Mouse (Mus musculus): ENCODE measurements around the gene E430018J23Rik. TPM values are rescaled to one million over a fixed set of nuclear protein-coding genes. Genes with fewer than 3 reads are reported as not detected.
"Not testable (repeated sequence)": the region's sequence is repeated elsewhere in the genome, so short reads cannot be mapped to it uniquely, and the experiment has no call there.

Gene E430018J23Rik
- polyA plus RNA-seq, 1 experiment from 2014 or later, result 2.6 TPM

DNA sequence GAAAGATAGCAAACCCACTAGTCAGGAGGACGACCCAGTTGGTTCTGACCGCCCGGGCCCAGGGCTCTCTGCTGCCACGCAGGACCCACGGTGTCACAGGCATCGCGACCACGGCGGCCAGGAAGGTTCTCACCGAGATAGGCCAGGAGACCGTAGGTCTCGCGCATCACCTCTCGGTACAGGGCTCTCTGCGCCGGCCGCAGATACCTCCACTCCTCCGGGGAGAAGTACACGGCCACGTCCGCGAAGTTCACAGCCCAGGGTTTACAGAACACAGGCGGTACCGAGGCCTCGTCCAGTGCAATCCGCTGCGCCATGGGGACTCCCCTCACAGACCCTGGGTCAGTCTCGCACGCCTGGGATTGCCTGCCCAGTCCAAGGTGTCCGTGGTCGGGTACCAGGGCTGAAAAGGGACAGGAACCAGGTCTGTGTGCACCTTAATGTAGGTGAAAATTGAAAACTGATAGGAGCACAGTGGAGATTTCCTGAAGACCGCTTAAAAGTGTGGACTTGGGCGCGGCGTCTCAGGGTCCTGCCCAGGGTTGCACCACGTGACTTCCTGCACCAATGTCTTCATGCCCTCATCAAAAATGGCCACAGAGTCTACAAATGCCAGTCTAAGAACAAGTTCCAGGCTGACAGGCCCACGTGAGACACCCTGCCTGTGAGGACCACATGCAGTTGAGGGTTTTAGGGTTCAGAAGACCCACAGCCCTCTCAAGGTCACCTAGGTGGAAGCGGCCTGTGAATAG is 6.6 kb downstream of the E430018J23Rik start, which contains the start of gene 9130019O22Rik:
Gene 9130019O22Rik, minus strand, starts transcription at position 526 of the 752 bp plus-strand sequence.
- Histone ChIP-seq H3K4me2 (ENCODE audit: low read depth, low read length) (peak within 1 kb of the TSS; percentile 85), H3K27me3 (ENCODE audit: insufficient read depth, low read length) (no peaks in the 10 kb centered on the region), H3K27ac (ENCODE audit: low read depth) (peak within 1 kb of the TSS; percentile 67; the same call in 1 of the 2 replicates), H3K36me3 (replicated peaks; ENCODE audit: insufficient read depth, low read length) (no peaks in the 10 kb centered on the region), H3K9me3 (ENCODE audit: low read length) (no peaks in the 10 kb centered on the region), H3K9ac (replicated peaks) (peak within 1 kb of the TSS; percentile 81), H3K4me3 (ENCODE audit: low read depth, low read length) (peak within 1 kb of the TSS; percentile 68), H3K4me1 (ENCODE audit: insufficient read depth) (no peaks in the 10 kb centered on the region; the same call in 1 of the 2 replicates)
- 15% methylated on average over 37 of the region's 38 CpGs for WGBS (ENCODE audit: insufficient replicate concordance)
- TF ChIP-seq EP300 (IDR thresholded peaks at IDR 0.05; ENCODE audit: low read depth) (no peak), CTCF (IDR thresholded peaks at IDR 0.05; ENCODE audit: low read depth) (no peak)
- ATAC-seq, result peak; percentile 94
- peak; percentile 85 for DNase-seq

DNA sequence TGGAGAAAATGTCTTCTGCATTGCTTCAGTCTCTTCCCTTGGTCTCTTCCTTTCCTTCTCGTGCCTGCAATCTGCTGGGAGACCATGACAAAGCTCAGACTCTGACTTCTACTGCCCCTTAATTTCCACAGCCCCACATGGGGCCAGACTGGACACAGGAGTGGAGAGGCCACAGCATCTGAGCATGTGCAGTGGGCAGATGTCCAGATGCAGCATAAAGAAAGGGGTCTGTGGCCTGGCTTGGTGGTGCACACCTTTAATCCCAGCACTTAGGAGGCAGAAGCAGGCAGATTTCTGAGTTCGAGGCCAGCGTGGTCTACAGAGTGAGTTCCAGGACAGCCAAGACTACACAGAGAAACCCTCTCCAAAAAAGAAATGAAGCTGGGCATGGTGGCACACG is 7.9 kb downstream of the E430018J23Rik start:
- H3K9ac ChIP-seq (replicated peaks); H3K4me3 ChIP-seq (ENCODE audit: low read depth, low read length); DNase-seq; H3K36me3 ChIP-seq (replicated peaks; ENCODE audit: insufficient read depth, low read length); H3K27ac ChIP-seq (ENCODE audit: low read depth); H3K4me2 ChIP-seq (ENCODE audit: low read depth, low read length); H3K27me3 ChIP-seq (ENCODE audit: insufficient read depth, low read length); H3K4me1 ChIP-seq (ENCODE audit: insufficient read depth); ATAC-seq; H3K9me3 ChIP-seq (ENCODE audit: low read length): not testable (repeated sequence)
- WGBS (ENCODE audit: insufficient replicate concordance), result 85% methylated on average over 4 of the region's 4 CpGs

DNA sequence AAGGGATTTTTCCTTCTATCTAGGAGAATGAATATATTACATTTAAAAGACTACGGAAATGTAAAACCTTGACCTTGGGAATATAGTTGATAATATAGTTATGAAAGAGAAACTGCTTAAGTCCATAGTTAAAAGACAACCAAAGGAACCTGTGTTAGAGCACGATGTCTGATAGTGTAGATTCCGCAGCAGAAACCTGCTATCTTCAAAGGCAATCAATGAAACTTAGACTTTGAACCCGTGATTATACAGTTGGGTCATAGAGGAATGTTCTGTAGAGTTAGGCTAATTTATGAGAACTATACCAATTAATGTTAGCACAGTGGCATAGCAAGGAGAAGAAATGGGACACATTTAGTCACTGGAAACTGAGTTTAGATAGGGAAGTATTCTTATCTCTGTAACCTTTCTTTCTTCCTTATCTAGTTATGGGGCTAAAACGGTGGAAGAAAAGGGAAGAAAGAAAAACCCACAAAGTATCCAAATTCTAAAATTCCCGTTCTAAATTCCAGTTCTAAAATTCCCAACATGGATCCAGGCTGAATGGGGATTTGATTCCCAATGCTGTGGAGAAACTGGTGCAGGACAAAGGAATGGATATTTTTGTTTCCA is 15.0 kb downstream of the E430018J23Rik start:
- peaks cover 19% of the 10 kb centered on the region for H3K4me1 ChIP-seq (ENCODE audit: insufficient read depth)
- DNase-seq, result no peak
- H3K36me3 ChIP-seq (replicated peaks; ENCODE audit: insufficient read depth, low read length), result no peaks in the 10 kb centered on the region
- no peak overlapping the region for H3K27ac ChIP-seq (ENCODE audit: low read depth)
- H3K4me3 ChIP-seq (ENCODE audit: low read depth, low read length), result no peak overlapping the region
- H3K4me2 ChIP-seq (ENCODE audit: low read depth, low read length), result no peak overlapping the region
- TF ChIP-seq EP300 (IDR thresholded peaks at IDR 0.05; ENCODE audit: low read depth) (no peak), CTCF (IDR thresholded peaks at IDR 0.05; ENCODE audit: low read depth) (no peak)
- no peaks in the 10 kb centered on the region for H3K9me3 ChIP-seq (ENCODE audit: low read length)
- H3K9ac ChIP-seq (replicated peaks), result no peak overlapping the region
- WGBS (ENCODE audit: insufficient replicate concordance), result 38% methylated on average over 6 of the region's 6 CpGs
- no peak for ATAC-seq
- no peaks in the 10 kb centered on the region for H3K27me3 ChIP-seq (ENCODE audit: insufficient read depth, low read length)

DNA sequence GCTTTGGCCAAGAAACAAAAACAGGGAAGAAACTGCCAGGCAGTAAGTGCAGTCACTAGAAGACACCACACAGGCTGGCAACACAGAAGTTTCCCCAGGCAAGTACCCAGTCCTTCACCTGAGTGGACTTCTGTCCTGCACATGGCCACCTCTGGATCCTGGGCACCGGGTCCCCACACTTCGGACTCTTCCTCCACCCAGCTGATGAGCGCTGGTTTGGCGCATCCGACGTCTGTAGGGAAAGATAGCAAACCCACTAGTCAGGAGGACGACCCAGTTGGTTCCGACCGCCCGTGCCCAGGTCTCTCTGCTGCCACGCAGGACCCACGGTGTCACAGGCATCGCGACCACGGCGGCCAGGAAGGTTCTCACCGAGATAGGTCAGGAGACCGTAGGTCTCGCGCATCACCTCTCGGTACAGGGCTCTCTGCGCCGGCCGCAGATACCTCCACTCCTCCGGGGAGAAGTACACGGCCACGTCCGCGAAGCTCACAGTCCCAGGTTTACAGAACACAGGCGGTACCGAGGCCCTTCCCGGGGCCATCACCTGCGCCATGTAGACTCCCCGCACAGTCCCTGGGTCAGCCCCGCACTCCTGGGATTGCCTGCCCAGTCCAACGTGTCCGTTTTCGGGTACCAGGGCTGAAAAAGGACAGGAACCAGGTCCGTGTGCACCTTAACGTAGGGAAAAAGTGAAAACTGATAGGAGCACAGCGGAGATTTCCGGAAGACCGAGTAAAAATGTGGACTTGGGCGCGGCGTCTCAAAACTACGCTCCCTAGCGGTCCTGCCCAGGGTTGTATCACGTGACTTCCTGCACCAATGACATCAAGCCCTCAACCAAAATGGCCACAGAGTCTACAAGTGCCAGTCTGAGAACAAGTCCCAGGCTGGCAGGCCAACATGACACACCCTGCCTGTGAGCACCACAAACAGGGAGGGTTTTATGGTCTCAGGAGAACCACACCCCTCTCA is 17.9 kb downstream of the E430018J23Rik start, which contains the start of gene Zfp747:
Gene Zfp747, minus strand, starts transcription at position 780 of the 975 bp plus-strand sequence.
- Histone ChIP-seq H3K9ac (replicated peaks) (peak within 1 kb of the TSS; percentile 84), H3K4me2 (ENCODE audit: low read depth, low read length) (peak within 1 kb of the TSS; percentile 77), H3K4me1 (ENCODE audit: insufficient read depth) (peaks cover 19% of the 10 kb centered on the region), H3K27ac (ENCODE audit: low read depth) (peak within 1 kb of the TSS; percentile 62), H3K4me3 (ENCODE audit: low read depth, low read length) (peak within 1 kb of the TSS; percentile 68)
- not testable (repeated sequence) for H3K27me3 ChIP-seq (ENCODE audit: insufficient read depth, low read length); H3K9me3 ChIP-seq (ENCODE audit: low read length); H3K36me3 ChIP-seq (replicated peaks; ENCODE audit: insufficient read depth, low read length)
- 2% methylated on average over 45 of the region's 49 CpGs for WGBS (ENCODE audit: insufficient replicate concordance)
- peak; percentile 92 for DNase-seq
- peak; percentile 97 for ATAC-seq
- TF ChIP-seq CTCF (IDR thresholded peaks at IDR 0.05; ENCODE audit: low read depth), result peak; percentile 89

DNA sequence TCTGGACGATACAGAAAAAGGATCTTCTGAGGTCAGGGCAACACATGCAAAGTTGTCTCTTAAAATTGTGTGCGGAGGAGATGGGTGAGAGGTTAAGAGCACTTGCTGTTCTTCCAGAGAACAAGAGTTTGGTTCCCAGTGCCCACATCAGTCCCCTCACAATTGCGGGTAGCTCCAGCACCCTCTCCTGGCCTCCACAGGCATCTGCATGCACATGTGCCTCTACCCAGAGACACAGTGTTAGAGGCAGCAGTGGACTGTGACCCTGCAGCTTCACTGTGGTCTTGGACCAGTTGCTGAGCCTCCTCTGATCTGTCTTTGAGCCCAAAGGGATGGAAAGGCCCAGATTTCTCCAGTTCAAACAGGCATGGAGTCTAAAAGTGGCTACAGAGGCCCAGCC is 21.6 kb downstream of the E430018J23Rik start:
- H3K36me3 ChIP-seq (replicated peaks; ENCODE audit: insufficient read depth, low read length); H3K9ac ChIP-seq (replicated peaks); H3K4me1 ChIP-seq (ENCODE audit: insufficient read depth); H3K27ac ChIP-seq (ENCODE audit: low read depth); H3K27me3 ChIP-seq (ENCODE audit: insufficient read depth, low read length); H3K4me2 ChIP-seq (ENCODE audit: low read depth, low read length); DNase-seq; H3K9me3 ChIP-seq (ENCODE audit: low read length); ATAC-seq; H3K4me3 ChIP-seq (ENCODE audit: low read depth, low read length): not testable (repeated sequence)
- WGBS (ENCODE audit: insufficient replicate concordance), result 83% methylated on average over 3 of the region's 3 CpGs
- TF ChIP-seq CTCF (IDR thresholded peaks at IDR 0.05; ENCODE audit: low read depth), result peak; percentile 42

DNA sequence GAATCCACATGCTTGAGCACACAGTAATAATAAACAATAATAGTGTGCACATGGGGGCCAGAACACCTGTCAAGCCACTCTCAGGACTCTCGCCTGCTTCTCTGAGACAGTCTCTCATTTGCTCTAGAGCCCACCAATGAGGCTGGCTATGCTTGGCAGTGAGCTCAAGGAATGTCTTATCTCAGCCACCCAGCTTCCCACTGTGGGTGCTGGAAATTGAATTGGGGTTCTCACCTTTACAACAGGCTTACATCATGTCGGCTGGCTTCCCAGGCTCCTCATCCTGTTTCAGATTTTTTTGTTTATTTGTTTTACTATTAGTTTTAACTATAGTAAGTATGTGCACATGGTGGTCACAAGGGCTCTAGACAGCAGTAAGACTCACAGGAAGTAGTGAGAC is 22.2 kb downstream of the E430018J23Rik start:
- whole genome bisulfite sequencing (ENCODE audit: insufficient replicate concordance), result 55% methylated on average over 2 of the region's 2 CpGs

More for the DNA sequence above, 22.2 kb downstream of the E430018J23Rik start:
- TF ChIP-seq CTCF (IDR thresholded peaks at IDR 0.05; ENCODE audit: low read depth) (no peak), EP300 (IDR thresholded peaks at IDR 0.05; ENCODE audit: low read depth) (no peak)
- no peak overlapping the region for H3K27ac ChIP-seq (ENCODE audit: low read depth)
- H3K27me3 ChIP-seq (ENCODE audit: insufficient read depth, low read length), result no peaks in the 10 kb centered on the region
- H3K9ac ChIP-seq (replicated peaks), result no peak overlapping the region
- DNase-seq (no peak), ATAC-seq (no peak)
- H3K4me3 ChIP-seq (ENCODE audit: low read depth, low read length), result no peak overlapping the region
- peaks cover 6% of the 10 kb centered on the region for H3K4me1 ChIP-seq (ENCODE audit: insufficient read depth)
- no peaks in the 10 kb centered on the region for H3K36me3 ChIP-seq (replicated peaks; ENCODE audit: insufficient read depth, low read length)
- H3K9me3 ChIP-seq (ENCODE audit: low read length), result no peaks in the 10 kb centered on the region
- no peak overlapping the region for H3K4me2 ChIP-seq (ENCODE audit: low read depth, low read length)

All from liver, postnatal 0 days (tissue).